Mouse (Mus musculus): ENCODE data around the gene Bst2. TPM values are rescaled to one million over a fixed set of nuclear protein-coding genes. Genes with fewer than 3 reads are reported as not detected.

Bst2 gene
- polyA plus RNA-seq, 1 experiment from 2014 or later = 5.4 TPM

Other genes with a start within 250 kb of the Bst2 start
- 112 and 126 TPM in 2 replicates for gene Use1, start 170.6 kb downstream of the Bst2 start, polyA plus RNA-seq (2014; fragmentation: Nextera tagmentation; extraction: Ambion mirVana)
- 4.8 and 5.0 TPM in 2 replicates for gene Ocel1, start 166.2 kb downstream of the Bst2 start, polyA plus RNA-seq (2014; fragmentation: Nextera tagmentation; extraction: Ambion mirVana)
- 35.9 and 37.5 TPM in 2 replicates for gene Nr2f6, start 155.5 kb downstream of the Bst2 start, polyA plus RNA-seq (2014; fragmentation: Nextera tagmentation; extraction: Ambion mirVana)
- 4.7 and 6.0 TPM in 2 replicates for gene Ushbp1, start 141.7 kb downstream of the Bst2 start, polyA plus RNA-seq (2014; fragmentation: Nextera tagmentation; extraction: Ambion mirVana)
- gene Babam1, start 140.6 kb downstream of the Bst2 start, polyA plus RNA-seq (2014; fragmentation: Nextera tagmentation; extraction: Ambion mirVana) = 88.2 and 89.7 TPM in 2 replicates
- gene Ankle1, start 131.4 kb downstream of the Bst2 start, polyA plus RNA-seq (2014; fragmentation: Nextera tagmentation; extraction: Ambion mirVana) = 3.8 and 4.7 TPM in 2 replicates
- gene Abhd8, start 73.8 kb downstream of the Bst2 start, polyA plus RNA-seq (2014; fragmentation: Nextera tagmentation; extraction: Ambion mirVana) = 125 and 126 TPM in 2 replicates
- 158 and 195 TPM in 2 replicates for gene Mrpl34, start 72.5 kb downstream of the Bst2 start, polyA plus RNA-seq (2014; fragmentation: Nextera tagmentation; extraction: Ambion mirVana)
- gene Dda1, start 68.3 kb downstream of the Bst2 start, polyA plus RNA-seq (2014; fragmentation: Nextera tagmentation; extraction: Ambion mirVana) = 218 and 236 TPM in 2 replicates
- 8.5 and 10.6 TPM in 2 replicates for gene Ano8, start 51.5 kb downstream of the Bst2 start, polyA plus RNA-seq (2014; fragmentation: Nextera tagmentation; extraction: Ambion mirVana)
- 4.7 and 7.3 TPM in 2 replicates for gene Gtpbp3, start 49.4 kb downstream of the Bst2 start, polyA plus RNA-seq (2014; fragmentation: Nextera tagmentation; extraction: Ambion mirVana)
- gene Plvap, start 25.7 kb downstream of the Bst2 start, polyA plus RNA-seq (2014; fragmentation: Nextera tagmentation; extraction: Ambion mirVana) = 9.2 and 10.5 TPM in 2 replicates
- gene Ccdc194, start 11.7 kb downstream of the Bst2 start, polyA plus RNA-seq (2014; fragmentation: Nextera tagmentation; extraction: Ambion mirVana) = 0.22 and 0.92 TPM in 2 replicates
- gene Mvb12a, start 5.5 kb upstream of the Bst2 start, polyA plus RNA-seq (2014; fragmentation: Nextera tagmentation; extraction: Ambion mirVana) = 50.8 and 66.6 TPM in 2 replicates
- gene Tmem221, start 21.4 kb upstream of the Bst2 start, polyA plus RNA-seq (2014; fragmentation: Nextera tagmentation; extraction: Ambion mirVana) = 0.32 TPM in 1 of 2 replicates, not detected in the other
- 0.13 TPM in 1 of 2 replicates, not detected in the other for gene Nxnl1, start 29.1 kb upstream of the Bst2 start, polyA plus RNA-seq (2014; fragmentation: Nextera tagmentation; extraction: Ambion mirVana)
- 41.6 and 57.3 TPM in 2 replicates for gene Slc27a1, start 31.4 kb upstream of the Bst2 start, polyA plus RNA-seq (2014; fragmentation: Nextera tagmentation; extraction: Ambion mirVana)
- 243 and 246 TPM in 2 replicates for gene Pgls, start 54.7 kb upstream of the Bst2 start, polyA plus RNA-seq (2014; fragmentation: Nextera tagmentation; extraction: Ambion mirVana)
- 5.2 and 5.7 TPM in 2 replicates for gene Fam129c, start 60.2 kb upstream of the Bst2 start, polyA plus RNA-seq (2014; fragmentation: Nextera tagmentation; extraction: Ambion mirVana)
- 62.4 and 66.0 TPM in 2 replicates for gene Colgalt1, start 73.5 kb upstream of the Bst2 start, polyA plus RNA-seq (2014; fragmentation: Nextera tagmentation; extraction: Ambion mirVana)
- 16.6 and 16.7 TPM in 2 replicates for gene Unc13a, start 134.3 kb upstream of the Bst2 start, polyA plus RNA-seq (2014; fragmentation: Nextera tagmentation; extraction: Ambion mirVana)
- 5.4 TPM in 2 replicates for gene Jak3, start 138.8 kb upstream of the Bst2 start, polyA plus RNA-seq (2014; fragmentation: Nextera tagmentation; extraction: Ambion mirVana)
- gene Insl3, start 151.8 kb upstream of the Bst2 start, polyA plus RNA-seq (2014; fragmentation: Nextera tagmentation; extraction: Ambion mirVana) = 1.4 and 1.5 TPM in 2 replicates
- 0.21 and 0.41 TPM in 2 replicates for gene B3gnt3, start 164.3 kb upstream of the Bst2 start, polyA plus RNA-seq (2014; fragmentation: Nextera tagmentation; extraction: Ambion mirVana)
- gene Fcho1, start 188.3 kb upstream of the Bst2 start, polyA plus RNA-seq (2014; fragmentation: Nextera tagmentation; extraction: Ambion mirVana) = 57.3 and 61.0 TPM in 2 replicates